Mouse (Mus musculus) CH12.LX (cell line): ENCODE measurements around the gene Spdef. TPM values are rescaled to one million over a fixed set of nuclear protein-coding genes. Genes with fewer than 3 reads are reported as not detected.

Experiments
- DNase-seq: peaks from one replicate; pipeline ENCODE4 v3.0.0-alpha.2; 2013; ENCODE audit errors: extremely low read depth
- H3K27ac ChIP-seq: 2 replicates; pipeline ENCODE4 v1.5.1; 2012; ENCODE audit warnings: low read depth, mild to moderate bottlenecking, control low read depth, moderate library complexity; ENCODE audit not compliant: insufficient read depth
- H3K27me3 ChIP-seq: replicated peaks from 2 replicates; pipeline ENCODE3; 2012; ENCODE audit warnings: inconsistent platforms
- H3K36me3 ChIP-seq, 2 experiments: replicated peaks in 1 of 2; 2 replicates each; pipeline versions ENCODE3 to v1.6.1; 2012; ENCODE audit warnings: inconsistent platforms in 1 of 2, low read length in 1 of 2, mild to moderate bottlenecking in 1 of 2, mixed read lengths in 1 of 2, moderate library complexity in 1 of 2; ENCODE audit not compliant: control insufficient read depth in 1 of 2, insufficient read depth in 1 of 2
- H3K4me1 ChIP-seq, 2 experiments: 2 replicates each; pipeline ENCODE4 v1.6.1; 2012; ENCODE audit warnings: inconsistent platforms in 1 of 2, moderate library complexity in 1 of 2; ENCODE audit not compliant: insufficient read depth in 2 of 2, control insufficient read depth in 1 of 2
- H3K4me2 ChIP-seq: 2 replicates; pipeline ENCODE4 v1.6.1; 2012; ENCODE audit warnings: low read depth, mild to moderate bottlenecking, control low read depth; ENCODE audit not compliant: poor library complexity, insufficient read depth, severe bottlenecking
- H3K4me3 ChIP-seq, 3 experiments: fragments of 150-350 bp in 1 of 3; sonication (generic) in 1 of 3; replicated peaks in 1 of 3; 2 replicates each; pipeline versions ENCODE3 to v1.5.1; 2011 to 2012; ENCODE audit warnings: low read depth in 2 of 3, low read length in 2 of 3, mild to moderate bottlenecking in 2 of 3, moderate library complexity in 2 of 3, control low read depth in 1 of 3, improper control_type of control experiment in 1 of 3, inconsistent platforms in 1 of 3, mixed read lengths in 1 of 3; ENCODE audit not compliant: poor library complexity in 1 of 3
- H3K79me2 ChIP-seq: replicated peaks from 2 replicates; pipeline ENCODE4 v1.6.1; 2012; ENCODE audit warnings: mild to moderate bottlenecking, moderate library complexity; ENCODE audit not compliant: control insufficient read depth, poor library complexity, insufficient read depth, severe bottlenecking; ENCODE audit errors: extremely low read depth
- H3K9ac ChIP-seq: 2 replicates; pipeline ENCODE4 v1.6.1; 2012; ENCODE audit warnings: low read depth, mild to moderate bottlenecking, control low read depth, moderate library complexity; ENCODE audit not compliant: insufficient read depth
- H3K9me3 ChIP-seq: replicated peaks from 2 replicates; pipeline ENCODE3; 2012; ENCODE audit warnings: low read length, inconsistent platforms, mixed read lengths
- CHD1 ChIP-seq: IDR thresholded peaks from 2 replicates; pipeline ENCODE4 v1.6.1; 2012; ENCODE audit warnings: low read depth, low read length, improper control_type of control experiment, inconsistent platforms
- CHD2 ChIP-seq: IDR thresholded peaks from 2 replicates; pipeline ENCODE4 v1.6.1; 2011; ENCODE audit warnings: low read length, improper control_type of control experiment
- E2F4 ChIP-seq: IDR thresholded peaks from 2 replicates; pipeline ENCODE4 v1.6.1; 2011; ENCODE audit warnings: low read depth, low read length, improper control_type of control experiment; ENCODE audit not compliant: insufficient replicate concordance
- ELF1 ChIP-seq: IDR thresholded peaks from 2 replicates; pipeline ENCODE4 v1.6.1; 2014; ENCODE audit warnings: low read depth, mild to moderate bottlenecking, inconsistent platforms, low read length, improper control_type of control experiment
- EP300 ChIP-seq: IDR thresholded peaks from 2 replicates; pipeline ENCODE4 v1.6.1; 2011; ENCODE audit warnings: low read length, improper control_type of control experiment
- ETS1 ChIP-seq: conservative IDR thresholded peaks from 2 replicates; pipeline ENCODE4 v1.6.1; 2012; ENCODE audit warnings: low read depth, mild to moderate bottlenecking, inconsistent platforms, low read length, improper control_type of control experiment, moderate library complexity
- JUN ChIP-seq: IDR thresholded peaks from 2 replicates; pipeline ENCODE4 v1.6.1; 2011; ENCODE audit warnings: low read depth, mild to moderate bottlenecking, low read length, improper control_type of control experiment, moderate library complexity; ENCODE audit not compliant: insufficient read depth
- JUND ChIP-seq: conservative IDR thresholded peaks from 2 replicates; pipeline ENCODE4 v1.6.1; 2011; ENCODE audit warnings: low read depth, low read length, improper control_type of control experiment
- KAT2A ChIP-seq: IDR thresholded peaks from 2 replicates; pipeline ENCODE4 v1.6.1; 2012; ENCODE audit warnings: low read length, improper control_type of control experiment, inconsistent platforms; ENCODE audit not compliant: insufficient replicate concordance
- MAX ChIP-seq: IDR thresholded peaks from 2 replicates; pipeline ENCODE4 v1.6.1; 2011; ENCODE audit warnings: low read length, improper control_type of control experiment
- MAZ ChIP-seq: IDR thresholded peaks from 2 replicates; pipeline ENCODE4 v1.6.1; 2012; ENCODE audit warnings: low read depth, mild to moderate bottlenecking, inconsistent platforms, low read length, improper control_type of control experiment, moderate library complexity
- MEF2A ChIP-seq: IDR thresholded peaks from 2 replicates; pipeline ENCODE4 v1.6.1; 2014; ENCODE audit warnings: low read depth, mild to moderate bottlenecking, inconsistent platforms, low read length, improper control_type of control experiment, borderline replicate concordance
- MYC ChIP-seq: IDR thresholded peaks from 2 replicates; pipeline ENCODE4 v1.6.1; 2011; ENCODE audit warnings: low read depth, mild to moderate bottlenecking, improper control_type of control experiment, low read length
- RAD21 ChIP-seq: IDR thresholded peaks from 2 replicates; pipeline ENCODE4 v1.6.1; 2011; ENCODE audit warnings: low read depth, mild to moderate bottlenecking, low read length, improper control_type of control experiment, moderate library complexity
- RCOR1 ChIP-seq: conservative IDR thresholded peaks from 2 replicates; pipeline ENCODE4 v1.6.1; 2012; ENCODE audit warnings: low read depth, mild to moderate bottlenecking, inconsistent platforms, low read length, improper control_type of control experiment
- SIN3A ChIP-seq: IDR thresholded peaks from 2 replicates; pipeline ENCODE4 v1.6.1; 2012; ENCODE audit warnings: low read length, improper control_type of control experiment, inconsistent platforms
- UBTF ChIP-seq: IDR thresholded peaks from 2 replicates; pipeline ENCODE4 v1.6.1; 2012; ENCODE audit warnings: low read depth, mild to moderate bottlenecking, inconsistent platforms, low read length, improper control_type of control experiment, moderate library complexity
- ZC3H11A ChIP-seq: IDR thresholded peaks from 2 replicates; pipeline ENCODE4 v1.6.1; 2012; ENCODE audit warnings: low read depth, mild to moderate bottlenecking, inconsistent platforms, low read length, improper control_type of control experiment
- ZMIZ1 ChIP-seq: IDR thresholded peaks from 2 replicates; pipeline ENCODE4 v1.6.1; 2012; ENCODE audit warnings: low read depth, mild to moderate bottlenecking, inconsistent platforms, low read length, improper control_type of control experiment
- dilution Hi-C: fragments of 300-500 bp; cut with MboI; formaldehyde crosslinking; loops from 2 replicates; pipeline ENCODE4 v1.14.3; 2020; ENCODE audit warnings: low sequenced_read_pairs; ENCODE audit not compliant: extremely low pct_unique_long_range_greater_than_20kb, extremely low pct_ligation_motif_present
- in situ Hi-C: fragments of 300-500 bp; cut with MboI; formaldehyde crosslinking; loops from 3 replicates; pipeline ENCODE4 v1.14.3; 2019; ENCODE audit warnings: low sequenced_read_pairs, low pct_ligation_motif_present, low pct_unique_long_range_greater_than_20kb, mixed read lengths
- polyA plus RNA-seq: library from polyadenylated mRNA; unstranded; fragments of >175 nt; gene quantifications from 2 replicates; pipeline ENCODE4 v1.2.1, GENCODE M21; 2012; ENCODE audit warnings: low read depth; ENCODE audit not compliant: insufficient read length
- total RNA-seq, 2 experiments: library from RNA; depleted of rRNA; stranded (reverse); fragments of 300-350 nt in 1 of 2; fragments of >200 nt in 1 of 2; gene quantifications; 2 replicates each; pipeline ENCODE4 v1.2.3; 2012 to 2014

Spdef gene
- total and polyA plus RNA-seq, 3 experiments = not detected

- Histone ChIP-seq H3K79me2 (no peaks in the 10 kb centered on the region), H3K9me3 (no peaks in the 10 kb centered on the region), H3K9ac (no peak overlapping the region), H3K4me3 (no peak overlapping the region)
- in situ Hi-C loops = no loop called here
- TF ChIP-seq JUN (no peak), MEF2A (no peak), CHD2 (no peak), ZC3H11A (no peak), ZMIZ1 (no peak), RAD21 (no peak), JUND (no peak), ELF1 (no peak), ETS1 (no peak)
- TF ChIP-seq, all 38 proteins: peak for 0
- dilution Hi-C loops = no loop called here
- peaks cover 20 to 66% of the 10 kb centered on the region in 2 experiments for H3K36me3 ChIP-seq
- peaks cover 4 to 40% of the 10 kb centered on the region in 2 experiments; a peak in 2 of 4 replicates for H3K4me1 ChIP-seq
- H3K27ac ChIP-seq = no peak overlapping the region
- no peaks in the 10 kb centered on the region for H3K27me3 ChIP-seq
- DNase-seq = no peak
- no peak overlapping the region for H3K4me2 ChIP-seq
These were observed 19.4 kb upstream of the Spdef start for GRCm38 (mm10) chr17:27748123-27748522.

DNA sequence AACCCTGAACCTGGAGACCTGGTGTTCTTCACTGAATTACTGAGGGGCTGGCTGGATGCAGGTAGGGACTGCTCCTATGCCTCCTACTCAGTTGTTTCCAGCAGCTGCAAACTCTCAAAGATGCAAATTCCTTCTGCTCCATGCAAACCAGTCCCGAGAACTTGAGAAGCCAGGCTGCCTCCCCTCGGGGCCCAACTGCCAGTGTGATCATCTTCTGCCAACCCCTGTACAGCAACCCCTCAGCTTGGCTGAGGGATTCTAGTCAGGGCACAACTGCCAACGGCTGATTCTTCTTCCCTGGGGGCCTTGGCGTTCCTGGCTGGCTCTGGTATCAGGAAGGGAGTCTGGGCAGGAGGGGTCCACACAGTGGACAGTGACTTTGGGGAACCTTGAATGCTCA lies 17.7 kb upstream of the Spdef start:
- H3K4me1 ChIP-seq = peaks cover 4 to 24% of the 10 kb centered on the region in 2 experiments; a peak in 2 of 4 replicates
- H3K27ac ChIP-seq = no peak overlapping the region
- no peak overlapping the region for H3K9ac ChIP-seq
- in situ Hi-C loops = no loop called here
- peaks cover 8 to 50% of the 10 kb centered on the region in 2 experiments for H3K36me3 ChIP-seq
- no peaks in the 10 kb centered on the region for H3K9me3 ChIP-seq
- H3K27me3 ChIP-seq = no peaks in the 10 kb centered on the region
- peak; percentile 45 for DNase-seq
- H3K4me2 ChIP-seq = no peak overlapping the region
- no peak for TF ChIP-seq KAT2A
- TF ChIP-seq MAX = no peak
- no peak for TF ChIP-seq SIN3A
- no peak for TF ChIP-seq UBTF
- TF ChIP-seq EP300 = no peak
- TF ChIP-seq E2F4 = no peak
- TF ChIP-seq ELF1 = no peak
- no peak for TF ChIP-seq CHD1
- no peak for TF ChIP-seq MAZ
- no peak for TF ChIP-seq RCOR1
- TF ChIP-seq JUND = no peak
- no peak for TF ChIP-seq MYC
- TF ChIP-seq, all 38 proteins: peak for 0
- Histone ChIP-seq H3K79me2 (no peaks in the 10 kb centered on the region), H3K4me3 (no peak overlapping the region)
- dilution Hi-C loops = no loop called here
